Mouse (Mus musculus): ENCODE results near the gene Igf2r. TPM values are rescaled to one million over a fixed set of nuclear protein-coding genes. Genes with fewer than 3 reads are reported as not detected.

Igf2r gene
- polyA plus RNA-seq, 1 experiment from 2014 or later = 25.1 TPM

- Histone ChIP-seq H3K4me1 (replicated peaks; ENCODE audit: control insufficient read depth, insufficient read depth, low read length) (peaks cover 3% of the 10 kb centered on the region; the same call in 1 of the 2 replicates), H3K9me3 (ENCODE audit: control insufficient read depth) (no peaks in the 10 kb centered on the region), H3K27me3 (replicated peaks; ENCODE audit: control insufficient read depth, insufficient read depth, low read length) (no peaks in the 10 kb centered on the region), H3K9ac (ENCODE audit: low read depth, low read length) (no peak overlapping the region), H3K36me3 (ENCODE audit: control insufficient read depth, insufficient read depth) (no peaks in the 10 kb centered on the region), H3K4me3 (ENCODE audit: low read depth, low read length) (no peak overlapping the region), H3K27ac (ENCODE audit: low read depth, low read length) (no peak overlapping the region), H3K4me2 (replicated peaks; ENCODE audit: low read depth) (no peak overlapping the region)
- no peak for ATAC-seq
- 76% methylated on average over 7 of the region's 7 CpGs for WGBS
- TF ChIP-seq CTCF (IDR thresholded peaks at IDR 0.05; ENCODE audit: low read depth) = no peak
These were observed 97.1 kb downstream of the Igf2r start for GRCm38 (mm10) chr17:12672285-12672790.

GRCm38 (mm10) chr17:12671029-12671605, 98.3 kb downstream of the Igf2r start:
- WGBS = 43% methylated on average over 5 of the region's 5 CpGs
- Histone ChIP-seq H3K27ac (ENCODE audit: low read depth, low read length) (peak overlapping the region; percentile 42; the same call in 1 of the 2 replicates), H3K4me3 (ENCODE audit: low read depth, low read length) (no peak overlapping the region), H3K4me2 (replicated peaks; ENCODE audit: low read depth) (no peak overlapping the region), H3K9me3 (ENCODE audit: control insufficient read depth) (no peaks in the 10 kb centered on the region), H3K27me3 (replicated peaks; ENCODE audit: control insufficient read depth, insufficient read depth, low read length) (no peaks in the 10 kb centered on the region), H3K4me1 (replicated peaks; ENCODE audit: control insufficient read depth, insufficient read depth, low read length) (peaks cover 3% of the 10 kb centered on the region; the same call in 1 of the 2 replicates), H3K9ac (ENCODE audit: low read depth, low read length) (no peak overlapping the region), H3K36me3 (ENCODE audit: control insufficient read depth, insufficient read depth) (no peaks in the 10 kb centered on the region)
- ATAC-seq = peak; percentile 73
- no peak for TF ChIP-seq CTCF (IDR thresholded peaks at IDR 0.05; ENCODE audit: low read depth)

DNA sequence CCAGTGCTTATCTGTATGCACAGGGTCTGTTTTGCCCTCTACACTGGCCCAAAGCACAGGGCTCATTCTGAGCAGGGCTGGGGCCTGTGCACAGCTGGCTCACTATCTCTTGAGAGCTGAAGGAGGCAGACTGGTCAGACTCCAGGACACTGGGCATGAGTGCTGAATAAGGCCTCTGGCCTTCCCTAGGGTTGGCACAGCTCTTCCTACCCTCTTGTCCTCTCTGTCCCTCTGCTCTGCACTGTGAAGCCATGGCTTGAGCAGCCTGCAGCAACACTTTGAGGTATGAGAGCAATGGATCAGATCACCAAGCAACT, 100.1 kb downstream of the Igf2r start:
- no peaks in the 10 kb centered on the region for H3K27me3 ChIP-seq (replicated peaks; ENCODE audit: control insufficient read depth, insufficient read depth, low read length)
- no peak overlapping the region for H3K4me3 ChIP-seq (ENCODE audit: low read depth, low read length)
- H3K9ac ChIP-seq (ENCODE audit: low read depth, low read length) = no peak overlapping the region
- H3K27ac ChIP-seq (ENCODE audit: low read depth, low read length) = no peak overlapping the region; the same call in 1 of the 2 replicates
- peaks cover 3% of the 10 kb centered on the region; the same call in 1 of the 2 replicates for H3K4me1 ChIP-seq (replicated peaks; ENCODE audit: control insufficient read depth, insufficient read depth, low read length)
- TF ChIP-seq CTCF (IDR thresholded peaks at IDR 0.05; ENCODE audit: low read depth) = no peak
- H3K9me3 ChIP-seq (ENCODE audit: control insufficient read depth) = no peaks in the 10 kb centered on the region
- no peak overlapping the region for H3K4me2 ChIP-seq (replicated peaks; ENCODE audit: low read depth)
- no peaks in the 10 kb centered on the region for H3K36me3 ChIP-seq (ENCODE audit: control insufficient read depth, insufficient read depth)
- ATAC-seq = no peak

DNA sequence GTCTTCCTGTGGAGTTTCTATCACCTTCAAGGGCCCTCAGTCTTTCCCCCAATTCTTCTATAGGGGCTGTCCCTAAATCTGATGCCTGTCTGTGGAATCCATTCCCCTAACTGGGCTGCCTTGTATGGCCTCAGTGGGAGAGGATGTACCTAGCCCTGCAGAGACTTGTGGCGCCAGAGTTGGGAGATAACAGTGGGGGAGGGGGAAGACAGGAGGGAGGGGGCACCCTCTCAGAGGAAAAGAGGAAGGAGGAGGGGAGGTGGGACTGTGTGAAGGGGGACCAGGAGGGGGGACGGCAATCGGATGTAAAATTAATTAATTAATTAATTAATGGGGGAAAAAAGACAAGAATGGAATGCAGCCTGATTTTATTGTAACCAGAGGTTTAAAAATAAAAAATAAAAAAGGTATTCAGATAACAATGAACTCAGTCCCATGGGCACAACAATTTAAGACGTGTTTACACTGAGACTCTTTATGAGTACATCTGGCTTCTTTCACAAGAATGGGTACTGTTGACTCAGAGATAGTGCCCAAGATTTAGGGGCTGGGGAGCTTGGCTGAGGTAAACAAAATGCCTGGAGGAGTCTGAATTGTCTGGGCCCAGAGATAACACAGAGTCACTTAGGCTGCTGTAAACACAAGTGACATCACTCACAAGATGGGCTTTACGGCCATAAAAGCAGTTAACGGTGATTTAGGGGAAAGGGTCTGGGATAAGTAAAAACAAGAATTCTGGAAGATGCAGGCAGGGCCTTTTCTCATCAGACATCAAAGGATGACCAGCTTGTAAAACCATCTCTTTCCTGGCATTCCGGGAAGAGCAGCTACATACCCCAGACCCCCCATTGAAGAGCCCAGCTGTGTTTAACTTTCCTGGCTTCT, 100.7 kb downstream of the Igf2r start:
- ATAC-seq = no peak
- H3K4me3 ChIP-seq (ENCODE audit: low read depth, low read length) = no peak overlapping the region
- H3K9me3 ChIP-seq (ENCODE audit: control insufficient read depth) = no peaks in the 10 kb centered on the region
- TF ChIP-seq CTCF (IDR thresholded peaks at IDR 0.05; ENCODE audit: low read depth) = no peak
- H3K4me1 ChIP-seq (replicated peaks; ENCODE audit: control insufficient read depth, insufficient read depth, low read length) = peaks cover 3% of the 10 kb centered on the region; the same call in 1 of the 2 replicates
- 44% methylated on average over 7 of the region's 7 CpGs for WGBS
- H3K4me2 ChIP-seq (replicated peaks; ENCODE audit: low read depth) = no peak overlapping the region
- no peak overlapping the region for H3K9ac ChIP-seq (ENCODE audit: low read depth, low read length)
- H3K27me3 ChIP-seq (replicated peaks; ENCODE audit: control insufficient read depth, insufficient read depth, low read length) = no peaks in the 10 kb centered on the region
- no peak overlapping the region; the same call in 1 of the 2 replicates for H3K27ac ChIP-seq (ENCODE audit: low read depth, low read length)
- no peaks in the 10 kb centered on the region for H3K36me3 ChIP-seq (ENCODE audit: control insufficient read depth, insufficient read depth)

DNA sequence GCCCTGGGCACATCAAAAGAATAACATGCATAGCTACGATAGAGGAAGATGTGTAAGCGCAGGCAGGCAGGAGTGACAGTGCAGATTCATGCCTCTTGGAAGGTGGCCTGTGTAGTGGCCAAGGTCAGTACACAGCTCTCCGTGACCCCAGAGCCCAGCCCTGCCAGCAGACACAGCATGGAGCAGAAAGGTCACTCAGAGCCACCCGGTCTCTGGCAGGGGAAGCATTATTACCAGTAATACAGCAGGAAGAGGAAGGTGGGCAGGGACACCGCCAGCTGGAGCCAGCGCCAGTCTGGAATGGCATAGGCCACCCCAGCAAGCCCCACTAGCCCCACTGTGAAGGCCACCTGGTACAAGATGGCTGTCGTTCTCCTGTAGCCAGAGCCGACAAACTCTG, 105.3 kb downstream of the Igf2r start:
- Histone ChIP-seq H3K4me3 (ENCODE audit: low read depth, low read length) (no peak overlapping the region), H3K9me3 (ENCODE audit: control insufficient read depth) (no peaks in the 10 kb centered on the region), H3K9ac (ENCODE audit: low read depth, low read length) (no peak overlapping the region), H3K4me1 (replicated peaks; ENCODE audit: control insufficient read depth, insufficient read depth, low read length) (no peaks in the 10 kb centered on the region), H3K27ac (ENCODE audit: low read depth, low read length) (no peak overlapping the region), H3K4me2 (replicated peaks; ENCODE audit: low read depth) (no peak overlapping the region), H3K27me3 (replicated peaks; ENCODE audit: control insufficient read depth, insufficient read depth, low read length) (no peaks in the 10 kb centered on the region), H3K36me3 (ENCODE audit: control insufficient read depth, insufficient read depth) (no peaks in the 10 kb centered on the region; the same call in 1 of the 2 replicates)
- WGBS = 68% methylated on average over 8 of the region's 8 CpGs
- TF ChIP-seq CTCF (IDR thresholded peaks at IDR 0.05; ENCODE audit: low read depth) = no peak
- ATAC-seq = no peak

DNA sequence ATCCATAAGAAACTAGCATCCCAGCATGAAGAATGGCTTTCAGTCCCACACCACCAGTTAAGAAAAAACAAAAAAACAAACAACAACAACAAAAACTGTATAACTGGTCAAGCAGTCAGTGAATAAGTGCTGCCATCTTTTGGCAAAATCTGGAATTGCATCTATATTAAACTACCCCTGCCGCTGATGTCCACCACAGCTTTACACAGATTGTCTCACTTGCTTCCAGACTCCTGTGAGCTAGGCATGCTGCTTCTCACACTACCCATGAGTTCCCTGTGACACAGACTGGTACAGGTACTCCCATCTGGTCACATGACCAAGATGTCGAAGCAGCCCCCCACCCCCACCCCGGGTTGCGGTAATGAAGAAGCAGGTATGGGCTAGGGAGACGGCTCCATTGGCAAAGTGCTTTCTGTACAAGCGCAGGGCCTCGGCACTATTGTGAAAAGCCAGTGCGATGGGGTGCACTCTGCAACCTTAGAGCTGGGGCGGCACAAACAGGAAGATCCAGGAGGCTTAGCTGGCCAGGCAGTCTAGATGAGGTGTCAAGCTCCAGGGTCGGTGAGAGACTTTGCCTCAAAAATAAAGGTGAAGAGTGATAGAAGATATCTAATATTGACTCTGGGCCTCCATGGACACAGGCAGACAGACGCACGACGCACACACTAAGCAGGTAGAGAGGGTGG, 108.7 kb downstream of the Igf2r start:
- Histone ChIP-seq H3K27ac (ENCODE audit: low read depth, low read length) (no peak overlapping the region), H3K27me3 (replicated peaks; ENCODE audit: control insufficient read depth, insufficient read depth, low read length) (no peaks in the 10 kb centered on the region), H3K9ac (ENCODE audit: low read depth, low read length) (no peak overlapping the region), H3K36me3 (ENCODE audit: control insufficient read depth, insufficient read depth) (no peaks in the 10 kb centered on the region; the same call in 1 of the 2 replicates), H3K9me3 (ENCODE audit: control insufficient read depth) (no peaks in the 10 kb centered on the region), H3K4me2 (replicated peaks; ENCODE audit: low read depth) (no peak overlapping the region), H3K4me3 (ENCODE audit: low read depth, low read length) (no peak overlapping the region), H3K4me1 (replicated peaks; ENCODE audit: control insufficient read depth, insufficient read depth, low read length) (no peaks in the 10 kb centered on the region)
- TF ChIP-seq CTCF (IDR thresholded peaks at IDR 0.05; ENCODE audit: low read depth) = peak; percentile 81
- no peak for ATAC-seq
- 76% methylated on average over 13 of the region's 13 CpGs for WGBS

Measured in intestine, postnatal 0 days (tissue).